Mouse (Mus musculus) B cell, adult 67 days (primary cell): Measurements from ENCODE around the gene Oxsm. TPM values are rescaled to one million over a fixed set of nuclear protein-coding genes. Genes with fewer than 3 reads are reported as not detected.

ENCODE experiments used
- total RNA-seq, 2 experiments: library from RNA; stranded (reverse); gene quantifications; 4 replicates each; pipeline ENCODE4 v1.2.4; 2023

The Oxsm gene
- 1 to 10 TPM; 7.9 to 8.8 TPM for total RNA-seq

GRCm38 (mm10) chr14:16249171-16249874 lies at the start of gene Oxsm, which contains the start of gene Ngly1:
TSS of gene Oxsm (minus strand) at chr14:16249808.
TSS of gene Ngly1 (plus strand) at chr14:16249280.

Other genes with a start within 250 kb of the Oxsm start
- 10 to 100 TPM; 34.9 to 53.0 TPM for gene Ngly1, start 528 bp downstream of the Oxsm start, total RNA-seq
- 100 to 1,000 TPM; 218 to 228 TPM for gene Top2b, start 115.4 kb upstream of the Oxsm start, total RNA-seq